In the genomic region with DNA sequence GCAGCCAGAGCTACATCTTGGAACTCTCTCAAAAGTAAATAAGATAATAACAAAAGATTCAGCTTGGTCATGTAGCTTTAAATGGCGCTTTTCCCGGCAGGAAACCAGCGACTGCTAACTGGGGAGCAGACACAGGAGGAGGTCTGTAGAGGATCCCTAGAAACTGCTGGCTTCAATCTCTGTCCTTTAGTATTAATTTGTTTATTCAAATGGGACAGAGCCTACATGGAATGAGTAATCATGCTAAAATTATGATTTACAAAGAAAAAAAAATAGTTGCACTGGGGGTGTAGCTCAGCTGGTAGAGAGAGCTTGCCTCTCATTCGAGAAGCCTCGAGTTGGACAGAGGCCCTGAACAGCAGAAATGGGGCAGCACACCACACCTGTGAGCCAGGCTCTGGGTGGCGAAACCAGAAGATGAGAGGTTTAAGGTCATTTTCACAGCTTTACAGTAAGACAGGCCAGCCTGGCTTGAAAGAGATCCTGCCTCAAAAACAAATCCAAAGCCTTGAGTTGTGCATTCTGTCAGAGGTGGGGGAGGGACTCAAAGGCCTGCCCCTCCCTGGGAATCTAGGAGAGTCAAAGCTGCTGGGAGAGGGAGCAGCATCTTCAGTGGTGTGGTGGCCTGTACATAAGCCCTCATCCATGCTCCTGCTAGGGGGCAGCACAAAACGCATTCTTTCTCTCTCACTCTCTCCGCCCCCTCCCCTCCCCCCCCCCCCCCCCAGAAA, we compare ENCODE assay signal across 9 mouse cellular contexts. TPM values are rescaled to one million over a fixed set of nuclear protein-coding genes. Genes with fewer than 3 reads are reported as not detected.
DNase-seq lines count a peak whose midpoint lies in the region; ATAC-seq and TF ChIP-seq lines count a peak whose summit lies in the region.
"Had no signal": no experiment of that assay in that cellular context is flagged by ENCODE, and none has a peak within 500 bp of the region (broad histone marks: within the 10 kb centered on the region; RNA-seq: fewer than 3 reads in every experiment).

No protein-coding gene starts in this region.

- peaks cover 2 to 3% of the 10 kb centered on the region in 2 experiments; a peak in 3 of 4 replicates for H3K4me1 ChIP-seq in heart, embryonic 14.5 days (ENCODE audit: control insufficient read depth in 2 of 2, insufficient read depth in 2 of 2, low read length in 2 of 2)
- H3K4me1 ChIP-seq in ES-Bruce4 (ENCODE audit: control insufficient read depth, insufficient read depth, low read length) = peaks cover 6% of the 10 kb centered on the region
- no peaks in the 10 kb centered on the region for H3K4me1 ChIP-seq in midbrain, postnatal 0 days (ENCODE audit: insufficient read depth, low read length)

- peaks cover 46% of the 10 kb centered on the region for H3K36me3 ChIP-seq in heart, embryonic 14.5 days (ENCODE audit: control insufficient read depth, insufficient read depth, low read length)
- H3K36me3 ChIP-seq in ES-Bruce4 (ENCODE audit: control insufficient read depth, insufficient read depth, low read length, poor library complexity, severe bottlenecking) = peaks cover 3% of the 10 kb centered on the region
- peaks cover 34% of the 10 kb centered on the region for H3K36me3 ChIP-seq in midbrain, postnatal 0 days (ENCODE audit: insufficient read depth, low read length)

- peak; percentile 44 for TF ChIP-seq CTCF in ES-Bruce4 (IDR thresholded peaks at IDR 0.05; ENCODE audit: low read depth, low read length)
- no peak for TF ChIP-seq CTCF in midbrain, postnatal 0 days (IDR thresholded peaks at IDR 0.05)

- no peaks in the 10 kb centered on the region for H3K27me3 ChIP-seq in heart, embryonic 14.5 days (ENCODE audit: control insufficient read depth, insufficient read depth, low read length)
- no peaks in the 10 kb centered on the region for H3K27me3 ChIP-seq in ES-Bruce4 (ENCODE audit: control insufficient read depth, insufficient read depth, low read length, poor library complexity, severe bottlenecking)
- H3K27me3 ChIP-seq in midbrain, postnatal 0 days (ENCODE audit: insufficient read depth, low read length) = no peaks in the 10 kb centered on the region
- H3K27me3 ChIP-seq: midbrain, embryonic 15.5 days had no signal

- H3K9ac ChIP-seq in heart, embryonic 14.5 days (ENCODE audit: low read length) = no peak overlapping the region
- H3K9ac ChIP-seq in ES-Bruce4 (ENCODE audit: low read depth, poor library complexity, severe bottlenecking) = no peak overlapping the region
- no peak overlapping the region for H3K9ac ChIP-seq in midbrain, postnatal 0 days (replicated peaks; ENCODE audit: low read length, poor library complexity, severe bottlenecking)
- H3K9ac ChIP-seq: midbrain, embryonic 15.5 days had no signal

- H3K9me3 ChIP-seq in heart, embryonic 14.5 days (ENCODE audit: control insufficient read depth, low read length) = no peaks in the 10 kb centered on the region
- H3K9me3 ChIP-seq in ES-Bruce4 (replicated peaks; ENCODE audit: control insufficient read depth, insufficient read depth, low read length, poor library complexity, severe bottlenecking) = no peaks in the 10 kb centered on the region
- no peaks in the 10 kb centered on the region for H3K9me3 ChIP-seq in midbrain, postnatal 0 days (ENCODE audit: low read length)
- H3K9me3 ChIP-seq: midbrain, embryonic 15.5 days had no signal

- TF ChIP-seq EP300 in ES-Bruce4 (IDR thresholded peaks at IDR 0.05; ENCODE audit: insufficient read depth, low read depth, low read length) = no peak

- no peak overlapping the region for H3K4me2 ChIP-seq in heart, embryonic 14.5 days (ENCODE audit: low read length)
- H3K4me2 ChIP-seq in midbrain, postnatal 0 days (ENCODE audit: low read depth, low read length, poor library complexity, severe bottlenecking) = no peak overlapping the region
- H3K4me2 ChIP-seq: midbrain, embryonic 15.5 days had no signal

- WGBS in heart, embryonic 14.5 days = 50% methylated on average over 8 of the region's 8 CpGs
- 58% methylated on average over 8 of the region's 8 CpGs for WGBS in midbrain, postnatal 0 days

- H3K27ac ChIP-seq in heart, embryonic 14.5 days (replicated peaks in 1 of 2; ENCODE audit: control insufficient read depth in 1 of 2, insufficient read depth in 1 of 2, low read depth in 2 of 2, low read length in 2 of 2) = peak overlapping the region; percentile 15 to 45; a peak in 3 of 4 replicates
- peak overlapping the region; percentile 20; the same call in 1 of the 2 replicates for H3K27ac ChIP-seq in ES-Bruce4 (ENCODE audit: insufficient read depth, low read length)
- H3K27ac ChIP-seq in midbrain, postnatal 0 days (ENCODE audit: low read depth, low read length) = no peak overlapping the region
- H3K27ac ChIP-seq: midbrain, embryonic 15.5 days had no signal

- DNase-seq in heart, adult 18-20 months = no peak
- peak; percentile 32 to 47 for DNase-seq in cerebellum, postnatal 10 days
- peak; percentile 52 to 63 for DNase-seq in layer of hippocampus, postnatal 36 days
- DNase-seq in T-cell, adult 2 months (ENCODE audit: low spot score) = no peak
- DNase-seq in gastrocnemius, adult 18-20 months (ENCODE audit: low spot score) = no peak
- DNase-seq in midbrain, postnatal 0 days (ENCODE audit: low spot score) = no peak

- ATAC-seq in heart, embryonic 14.5 days (ENCODE audit: insufficient number of reproducible peaks, insufficient read depth, low FRiP score, low read depth) = no peak
- no peak for ATAC-seq in midbrain, postnatal 0 days (ENCODE audit: low FRiP score)
- ATAC-seq: midbrain, embryonic 15.5 days had no signal

- no peak overlapping the region for H3K4me3 ChIP-seq in heart, embryonic 14.5 days (ENCODE audit: control insufficient read depth in 1 of 2, insufficient read depth in 1 of 2, low read depth in 1 of 2, low read length in 2 of 2)
- H3K4me3 ChIP-seq in ES-Bruce4 (ENCODE audit: low read depth, low read length) = no peak overlapping the region
- H3K4me3 ChIP-seq in midbrain, postnatal 0 days (ENCODE audit: low read depth, low read length) = no peak overlapping the region
- H3K4me3 ChIP-seq: midbrain, embryonic 15.5 days had no signal

- no peak for TF ChIP-seq POLR2A in ES-Bruce4 (IDR thresholded peaks at IDR 0.05; ENCODE audit: insufficient read depth, low read length)

RNA-seq across cellular contexts. Expression of a gene that starts 3.8 kb away (rescaled TPM):
- polyA plus RNA-seq in heart, embryonic 14.5 days (2014; fragmentation: Nextera tagmentation; extraction: Ambion mirVana) = 32.8 and 32.9 TPM in 2 replicates
- total RNA-seq in heart, adult 18-20 months (2021) = 10 to 100 TPM; 39.2 to 43.7 TPM
- polyA plus RNA-seq in ES-Bruce4 (2011; ENCODE audit: insufficient read depth, insufficient read length, low read depth, missing spikeins) = 84.9 and 86.6 TPM in 2 replicates
- total RNA-seq in layer of hippocampus, postnatal 36 days (2021) = 10 to 100 TPM; 78.5 to 86.3 TPM
- 10 to 100 TPM; 32.9 to 34.8 TPM for total RNA-seq in gastrocnemius, adult 18-20 months (2021)
- total RNA-seq in midbrain, postnatal 0 days (2014; rRNA removed) = 33.4 and 41.3 TPM in 2 replicates
- 10.9 and 12.5 TPM in 2 replicates for polyA plus RNA-seq in midbrain, postnatal 0 days (2015; fragmentation: Nextera tagmentation; extraction: Ambion mirVana)

RNA-seq across cellular contexts. Expression of a gene that starts 15.2 kb away (rescaled TPM):
- 36.7 and 41.4 TPM in 2 replicates for polyA plus RNA-seq in heart, embryonic 14.5 days (2014; fragmentation: Nextera tagmentation; extraction: Ambion mirVana)
- 10 to 100 TPM; 47.0 to 47.8 TPM for total RNA-seq in heart, adult 18-20 months (2021)
- 19.5 and 24.0 TPM in 2 replicates for polyA plus RNA-seq in ES-Bruce4 (2011; ENCODE audit: insufficient read depth, insufficient read length, low read depth, missing spikeins)
- total RNA-seq in layer of hippocampus, postnatal 36 days (2021) = 10 to 100 TPM; 51.2 to 51.5 TPM
- total RNA-seq in gastrocnemius, adult 18-20 months (2021) = 10 to 100 TPM; 26.3 to 31.3 TPM
- 20.0 and 33.2 TPM in 2 replicates for total RNA-seq in midbrain, postnatal 0 days (2014; rRNA removed)
- polyA plus RNA-seq in midbrain, postnatal 0 days (2015; fragmentation: Nextera tagmentation; extraction: Ambion mirVana) = 39.2 and 39.7 TPM in 2 replicates

RNA-seq across cellular contexts. Expression of a gene that starts 33.8 kb away (rescaled TPM):
- 18.0 and 20.0 TPM in 2 replicates for polyA plus RNA-seq in heart, embryonic 14.5 days (2014; fragmentation: Nextera tagmentation; extraction: Ambion mirVana)
- total RNA-seq in heart, adult 18-20 months (2021) = 10 to 100 TPM in 1 of 2 experiments, 1 to 10 TPM in 1; 9.5 to 11.3 TPM
- polyA plus RNA-seq in ES-Bruce4 (2011; ENCODE audit: insufficient read depth, insufficient read length, low read depth, missing spikeins) = 28.2 and 32.4 TPM in 2 replicates
- total RNA-seq in layer of hippocampus, postnatal 36 days (2021) = 10 to 100 TPM; 32.3 to 33.0 TPM
- total RNA-seq in gastrocnemius, adult 18-20 months (2021) = 1 to 10 TPM; 7.0 to 7.6 TPM
- total RNA-seq in midbrain, postnatal 0 days (2014; rRNA removed) = 28.6 and 62.9 TPM in 2 replicates
- polyA plus RNA-seq in midbrain, postnatal 0 days (2015; fragmentation: Nextera tagmentation; extraction: Ambion mirVana) = 8.9 and 10.0 TPM in 2 replicates

Comparison
In these comparisons a context has a peak if more than half of its experiments do, and no peak if none do; other contexts are left out.
1. DNase-seq: peak in cerebellum, postnatal 10 days (2 of 2) and layer of hippocampus, postnatal 36 days (2 of 2); none in heart, adult 18-20 months (0 of 2), T-cell, adult 2 months (single experiment), gastrocnemius, adult 18-20 months (single experiment) and midbrain, postnatal 0 days (single experiment).